Mouse (Mus musculus) testis, adult 2 months (tissue): Measurements from ENCODE around the gene Fam47e.

Source experiments
- CTCF ChIP-seq: fragments of 200-500 bp; IDR thresholded peaks from 2 replicates; pipeline ENCODE4 v1.5.1; 2012; ENCODE audit warnings: low read depth, mild to moderate bottlenecking, inconsistent platforms, low read length, moderate library complexity; ENCODE audit not compliant: control insufficient read depth, insufficient read depth, insufficient replicate concordance
- POLR2A ChIP-seq: fragments of 200-500 bp; IDR thresholded peaks from 2 replicates; pipeline ENCODE4 v1.6.1; 2012; ENCODE audit warnings: low read depth, mild to moderate bottlenecking, inconsistent platforms, low read length, moderate library complexity; ENCODE audit not compliant: control insufficient read depth

DNA sequence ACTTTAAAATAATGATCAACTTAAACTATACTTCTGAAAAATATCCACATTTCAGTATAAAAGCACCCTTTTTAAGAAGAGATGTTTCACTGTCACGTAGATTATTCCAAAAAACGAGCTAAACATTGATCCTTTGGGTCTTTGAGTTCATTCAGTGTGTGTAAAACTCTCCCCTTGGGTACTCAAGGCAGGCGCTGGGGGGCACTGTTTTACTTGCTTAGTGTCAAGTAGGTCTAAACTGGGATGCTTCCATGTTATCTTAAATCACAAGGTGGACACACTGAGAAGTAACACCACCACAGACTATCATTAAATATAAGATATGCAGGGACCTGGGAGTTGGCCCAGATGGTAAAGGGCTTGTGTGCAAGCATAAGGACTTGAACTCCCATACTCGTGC lies 78.7 kb downstream of the Fam47e start:
- TF ChIP-seq POLR2A (no peak), CTCF (no peak)
